Mouse (Mus musculus) thymus, adult 2 months (tissue): Measurements from ENCODE around the gene Ddb1.

Experiments
- CTCF ChIP-seq: fragments of 200-500 bp; IDR thresholded peaks from 2 replicates; pipeline ENCODE4 v1.5.1; 2012; ENCODE audit warnings: mild to moderate bottlenecking, control low read depth, low read length, moderate library complexity, borderline replicate concordance; ENCODE audit not compliant: control insufficient read depth, poor library complexity, insufficient read depth; ENCODE audit errors: extremely low read depth
- POLR2A ChIP-seq: fragments of 200-500 bp; IDR thresholded peaks from 2 replicates; pipeline ENCODE4 v1.6.1; 2012; ENCODE audit warnings: mild to moderate bottlenecking, low read length, control low read depth, moderate library complexity; ENCODE audit not compliant: control insufficient read depth, poor library complexity, insufficient read depth; ENCODE audit errors: extremely low read depth

- TF ChIP-seq CTCF (no peak), POLR2A (no peak)
Observed at GRCm38 (mm10) chr19:10640589-10641378, 35.7 kb downstream of the Ddb1 start.
